Mouse (Mus musculus) neural tube, embryonic 11.5 days (tissue): Measurements from ENCODE around the gene Larp1. TPM values are rescaled to one million over a fixed set of nuclear protein-coding genes. Genes with fewer than 3 reads are reported as not detected.

Experiments used
- ATAC-seq: fragments of 200-750 bp; cut with Nextera tagmentation; 2 replicates; pipeline ENCODE4 v1.8.0; 2017; ENCODE audit warnings: moderate number of reproducible peaks, mild to moderate bottlenecking, moderate TSS enrichment, moderate library complexity; ENCODE audit not compliant: insufficient read depth, low FRiP score, low TSS enrichment
- DNase-seq: peaks from one replicate; pipeline ENCODE4 v3.0.0-alpha.2; 2015; ENCODE audit warnings: low spot score
- H3K27ac ChIP-seq: fragments of 300-500 bp; sonication (generic); 2 replicates; pipeline ENCODE4 v1.5.1; 2014; ENCODE audit warnings: low read depth, mild to moderate bottlenecking, low read length
- H3K27me3 ChIP-seq: fragments of 300-500 bp; sonication (generic); 2 replicates; pipeline ENCODE4 v1.6.1; 2014; ENCODE audit warnings: mild to moderate bottlenecking, low read length, mixed read lengths; ENCODE audit not compliant: control insufficient read depth, insufficient read depth
- H3K36me3 ChIP-seq: fragments of 300-500 bp; sonication (generic); 2 replicates; pipeline ENCODE4 v1.6.1; 2014; ENCODE audit warnings: mild to moderate bottlenecking, low read length, moderate library complexity, mixed read lengths; ENCODE audit not compliant: control insufficient read depth, insufficient read depth
- H3K4me1 ChIP-seq: fragments of 300-500 bp; sonication (generic); 2 replicates; pipeline ENCODE4 v1.6.1; 2014; ENCODE audit warnings: low read length, mixed read lengths; ENCODE audit not compliant: control insufficient read depth, insufficient read depth
- H3K4me2 ChIP-seq: fragments of 300-500 bp; sonication (generic); 2 replicates; pipeline ENCODE4 v1.6.1; 2014; ENCODE audit warnings: low read depth, mild to moderate bottlenecking, moderate library complexity
- H3K4me3 ChIP-seq: fragments of 300-500 bp; sonication (generic); 2 replicates; pipeline ENCODE4 v1.5.1; 2014; ENCODE audit warnings: low read depth, low read length
- H3K9ac ChIP-seq: fragments of 300-500 bp; sonication (generic); 2 replicates; pipeline ENCODE4 v1.6.1; 2014; ENCODE audit warnings: mild to moderate bottlenecking, low read length
- H3K9me3 ChIP-seq: fragments of 300-500 bp; sonication (generic); 2 replicates; pipeline ENCODE4 v1.6.1; 2016; ENCODE audit warnings: low read length; ENCODE audit not compliant: control insufficient read depth
- WGBS: fragments of 180-500 bp; shearing (Covaris S2); extraction: QIAGEN DNeasy Blood & Tissue Kit; methylation state at CpG from one replicate; pipeline ENCODE4 v1.1.7; 2014; 5-methylcytosine and 5-hydroxymethylcytosine counted together
- polyA plus RNA-seq: library from polyadenylated mRNA; unstranded; fragments of >200 nt; fragmentation: Nextera tagmentation; extraction: Ambion mirVana; gene quantifications from 2 replicates; pipeline ENCODE4 v1.2.1, GENCODE M21; 2014

Larp1 gene
- polyA plus RNA-seq, 1 experiment from 2014 or later, result 22.7 TPM

GRCm38 (mm10) chr11:58102146-58102545, 93.3 kb downstream of the Larp1 start:
- H3K36me3 ChIP-seq, result no peaks in the 10 kb centered on the region
- no peak overlapping the region for H3K27ac ChIP-seq
- peaks cover 4% of the 10 kb centered on the region; the same call in 1 of the 2 replicates for H3K27me3 ChIP-seq
- H3K4me3 ChIP-seq, result no peak overlapping the region
- no peaks in the 10 kb centered on the region for H3K9me3 ChIP-seq
- 77% methylated on average over 3 of the region's 3 CpGs for WGBS
- no peak for DNase-seq
- ATAC-seq, result no peak
- no peak overlapping the region for H3K4me2 ChIP-seq
- no peak overlapping the region for H3K9ac ChIP-seq
- H3K4me1 ChIP-seq, result 0 out of 2 replicates have a peak, but pooled peaks cover 4% of the 10 kb centered on the region

- Histone ChIP-seq H3K9ac (peak overlapping the region; percentile 57), H3K27me3 (peaks cover 2% of the 10 kb centered on the region; the same call in 1 of the 2 replicates), H3K4me1 (peaks cover 9% of the 10 kb centered on the region; the same call in 1 of the 2 replicates), H3K9me3 (no peaks in the 10 kb centered on the region), H3K27ac (no peak overlapping the region), H3K36me3 (no peaks in the 10 kb centered on the region), H3K4me2 (no peak overlapping the region; the same call in 1 of the 2 replicates), H3K4me3 (no peak overlapping the region)
- DNase-seq (no peak), ATAC-seq (no peak)
- 88% methylated on average over 9 of the region's 9 CpGs for WGBS
Measured at GRCm38 (mm10) chr11:58102581-58103343, 93.9 kb downstream of the Larp1 start.

- H3K9me3 ChIP-seq, result no peaks in the 10 kb centered on the region
- H3K9ac ChIP-seq, result peak overlapping the region; percentile 57
- H3K36me3 ChIP-seq, result no peaks in the 10 kb centered on the region
- ATAC-seq, result peak; percentile 56; the same call in 1 of the 2 replicates
- peak overlapping the region; percentile 96 for H3K4me3 ChIP-seq
- no peak for DNase-seq
- H3K27me3 ChIP-seq, result no peaks in the 10 kb centered on the region
- WGBS, result 57% methylated on average over 13 of the region's 13 CpGs
- no peak overlapping the region; the same call in 1 of the 2 replicates for H3K27ac ChIP-seq
- peak overlapping the region; percentile 38 for H3K4me2 ChIP-seq
- H3K4me1 ChIP-seq, result peaks cover 10% of the 10 kb centered on the region; the same call in 1 of the 2 replicates
Measured at GRCm38 (mm10) chr11:58103344-58103653, 94.4 kb downstream of the Larp1 start.

GRCm38 (mm10) chr11:58103697-58104306, 94.9 kb downstream of the Larp1 start, which contains the start of gene Cnot8:
Gene Cnot8, plus strand, starts transcription at chr11:58104153.
- DNase-seq (peak; percentile 100), ATAC-seq (peak; percentile 95)
- no peaks in the 10 kb centered on the region for H3K9me3 ChIP-seq
- H3K9ac ChIP-seq, result peak within 1 kb of the TSS; percentile 93
- WGBS, result under 1% methylated on average over 55 of the region's 55 CpGs
- H3K36me3 ChIP-seq, result no peaks in the 10 kb centered on the region
- peaks cover 10% of the 10 kb centered on the region; the same call in 1 of the 2 replicates for H3K4me1 ChIP-seq
- peak within 1 kb of the TSS; percentile 96 for H3K4me3 ChIP-seq
- H3K27me3 ChIP-seq, result no peaks in the 10 kb centered on the region
- H3K4me2 ChIP-seq, result peak within 1 kb of the TSS; percentile 50
- peak within 1 kb of the TSS; percentile 72 for H3K27ac ChIP-seq

- H3K4me2 ChIP-seq, result peak overlapping the region; percentile 50
- H3K4me1 ChIP-seq, result peaks cover 10% of the 10 kb centered on the region; the same call in 1 of the 2 replicates
- no peaks in the 10 kb centered on the region for H3K27me3 ChIP-seq
- no peaks in the 10 kb centered on the region for H3K9me3 ChIP-seq
- peak overlapping the region; percentile 93 for H3K9ac ChIP-seq
- peak overlapping the region; percentile 96 for H3K4me3 ChIP-seq
- H3K27ac ChIP-seq, result peak overlapping the region; percentile 72
- no peaks in the 10 kb centered on the region for H3K36me3 ChIP-seq
- ATAC-seq (peak; percentile 32), DNase-seq (no peak)
- WGBS, result 0% methylated on average over 24 of the region's 24 CpGs
Measured at GRCm38 (mm10) chr11:58104351-58104791, 95.5 kb downstream of the Larp1 start.

- DNase-seq (no peak), ATAC-seq (no peak)
- no peak overlapping the region for H3K4me3 ChIP-seq
- H3K9me3 ChIP-seq, result no peaks in the 10 kb centered on the region
- H3K27ac ChIP-seq, result no peak overlapping the region
- H3K4me2 ChIP-seq, result no peak overlapping the region
- no peak overlapping the region for H3K9ac ChIP-seq
- 58% methylated on average over 3 of the region's 3 CpGs for WGBS
- peaks cover 10% of the 10 kb centered on the region; the same call in 1 of the 2 replicates for H3K4me1 ChIP-seq
- H3K27me3 ChIP-seq, result no peaks in the 10 kb centered on the region
- peaks cover 8% of the 10 kb centered on the region for H3K36me3 ChIP-seq
Measured at GRCm38 (mm10) chr11:58107009-58107408, 98.1 kb downstream of the Larp1 start.

- Histone ChIP-seq H3K4me3 (no peak overlapping the region), H3K27me3 (no peaks in the 10 kb centered on the region), H3K4me2 (no peak overlapping the region), H3K9ac (no peak overlapping the region), H3K27ac (no peak overlapping the region), H3K9me3 (no peaks in the 10 kb centered on the region), H3K4me1 (peaks cover 10% of the 10 kb centered on the region; the same call in 1 of the 2 replicates), H3K36me3 (peaks cover 8% of the 10 kb centered on the region)
- 83% methylated on average over 4 of the region's 4 CpGs for WGBS
- ATAC-seq (no peak), DNase-seq (no peak)
Measured at GRCm38 (mm10) chr11:58107664-58108337, 98.9 kb downstream of the Larp1 start.
